Mouse (Mus musculus): ENCODE data around the gene Wdfy3.
"Not testable (repeated sequence)": the region's sequence is repeated elsewhere in the genome, so short reads cannot be mapped to it uniquely, and the experiment has no call there.

Gene Wdfy3

DNA sequence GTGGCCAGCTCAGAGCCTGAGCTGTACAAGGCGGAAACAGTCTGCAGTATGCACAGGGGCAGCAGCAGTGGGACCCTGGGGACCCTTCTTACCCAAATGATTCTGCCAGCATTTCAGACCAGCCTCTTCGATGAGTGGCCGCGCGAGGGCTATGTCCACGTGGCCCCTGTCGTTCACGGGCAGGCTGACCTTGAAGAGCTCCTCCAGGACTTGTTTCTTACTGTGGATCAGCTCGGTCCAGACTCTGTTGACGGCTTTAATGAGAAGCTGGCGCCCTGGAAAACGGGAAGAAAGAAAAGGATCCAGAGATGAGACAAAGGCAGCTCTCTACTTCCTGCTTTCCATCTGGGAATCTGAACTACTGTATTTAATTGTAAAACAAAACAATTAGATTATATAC, 184.7 kb downstream of the Wdfy3 start:
- no peak for DNase-seq (ENCODE audit: low spot score)

DNA sequence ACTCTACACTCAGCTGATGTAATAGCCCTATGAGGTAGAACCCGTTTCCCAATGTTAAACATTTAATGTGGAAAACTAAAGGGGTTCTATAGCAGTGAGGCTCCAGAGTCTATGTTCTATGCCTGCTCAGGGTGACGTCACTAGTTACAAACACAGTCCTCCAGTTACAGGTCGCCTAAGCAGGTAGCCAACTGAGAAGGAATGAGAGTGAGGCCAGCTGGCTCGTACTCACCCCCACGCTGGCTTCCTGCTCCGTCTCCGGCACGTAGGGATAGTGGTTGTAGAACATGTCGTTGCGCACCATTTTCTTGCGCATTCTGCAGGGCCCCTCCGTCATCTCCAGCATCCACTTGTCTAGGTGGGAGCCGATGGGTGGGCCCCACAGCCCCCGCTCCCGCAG, 187.5 kb downstream of the Wdfy3 start:
- no peak for DNase-seq (ENCODE audit: low spot score)

DNA sequence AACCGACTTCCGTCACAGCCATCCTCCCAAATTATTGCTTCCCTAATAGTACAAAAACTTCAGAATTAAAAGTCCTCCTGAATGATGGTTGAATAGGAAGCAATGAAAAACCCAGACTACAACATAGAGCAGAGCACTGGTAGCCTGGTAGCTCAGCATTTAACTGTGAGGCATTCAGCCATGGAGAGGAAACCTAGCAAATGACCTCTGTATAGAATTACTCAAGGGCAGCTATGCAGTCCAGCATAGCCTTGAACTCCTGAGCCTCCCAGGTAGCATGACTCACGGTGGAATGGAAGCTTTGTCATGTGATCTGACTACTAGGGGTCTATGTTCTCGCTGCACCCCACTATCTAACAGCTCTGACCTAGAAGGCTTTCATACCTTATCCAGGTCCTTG, 189.8 kb downstream of the Wdfy3 start:
- DNase-seq (ENCODE audit: low spot score) = no peak

DNA sequence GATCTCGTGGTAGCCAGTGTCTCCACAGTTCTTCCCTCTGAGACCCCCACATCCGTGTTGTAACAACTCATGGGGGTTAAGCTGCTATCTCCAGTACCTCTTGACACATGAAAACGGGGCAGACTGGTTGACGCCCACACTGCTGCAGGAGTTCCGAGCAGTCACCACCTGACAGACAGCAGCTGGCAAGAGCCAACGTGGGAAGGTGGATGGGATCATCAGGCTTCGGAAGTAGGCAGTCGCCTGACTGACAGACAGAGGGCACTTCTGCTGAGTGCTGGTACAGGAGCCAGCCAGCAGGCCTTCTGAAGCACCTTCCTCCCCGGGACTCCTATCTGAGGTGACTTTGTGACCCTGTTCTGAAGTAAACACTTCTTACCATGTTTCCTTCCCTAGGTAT, 191.3 kb downstream of the Wdfy3 start:
- DNase-seq (ENCODE audit: low spot score) = no peak

DNA sequence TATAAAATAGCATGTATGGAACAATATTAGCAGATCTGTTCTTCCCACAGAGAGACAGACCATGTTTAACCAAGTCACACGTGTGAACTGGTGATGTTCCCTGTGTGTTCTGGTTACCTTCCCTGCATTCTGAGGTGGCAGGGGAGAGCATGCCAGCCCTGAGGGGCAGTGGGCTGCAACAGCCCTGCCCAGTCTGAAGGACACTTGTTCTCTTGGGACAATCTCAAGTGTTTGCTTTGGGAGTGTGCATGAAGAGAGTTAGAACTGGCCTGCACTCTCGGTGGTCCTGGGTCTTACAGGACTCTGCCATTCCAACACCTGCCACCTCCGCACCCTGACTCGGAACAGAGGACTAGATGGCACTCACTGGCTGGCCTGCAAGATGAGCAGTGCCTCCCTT, 193.5 kb downstream of the Wdfy3 start:
- no peak for DNase-seq (ENCODE audit: low spot score)

DNA sequence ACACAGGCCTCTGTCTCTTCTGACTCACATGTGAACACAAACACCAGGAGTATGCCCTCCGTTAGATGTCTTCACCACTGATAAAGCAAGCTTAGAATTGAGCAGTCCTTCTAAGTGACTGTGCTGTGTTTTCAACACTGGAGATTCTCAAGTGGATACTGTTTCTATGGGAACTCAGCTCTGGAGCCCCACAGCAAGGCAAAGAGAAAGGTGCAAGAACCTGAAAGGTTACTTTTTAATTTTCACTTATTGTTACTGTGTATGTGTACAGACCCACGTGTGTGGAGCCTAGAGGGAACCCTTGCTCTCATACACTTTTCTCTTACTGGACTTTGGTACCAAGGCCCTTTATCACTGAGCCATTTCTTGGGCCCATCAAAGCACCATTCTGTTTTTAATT, 203.0 kb downstream of the Wdfy3 start:
- no peak for DNase-seq (ENCODE audit: low spot score)

DNA sequence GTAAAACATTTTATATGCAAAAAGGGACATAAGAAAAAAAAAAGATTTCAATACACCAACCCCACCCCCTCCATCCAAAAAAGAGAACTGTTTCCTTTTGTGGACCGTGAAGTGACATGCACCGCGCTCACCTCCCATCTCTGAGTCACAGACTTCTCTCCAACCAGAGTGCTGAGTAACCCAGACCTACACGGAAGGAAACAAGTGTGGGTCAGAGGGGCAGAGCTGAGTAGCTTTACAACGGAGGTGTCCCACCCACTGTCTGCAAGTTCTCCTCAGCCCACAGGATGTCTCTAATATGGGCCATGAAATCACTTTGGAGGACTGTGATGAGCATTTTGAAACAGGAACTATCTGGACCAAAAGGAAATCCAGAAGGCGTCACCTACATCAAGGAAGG, 205.8 kb downstream of the Wdfy3 start:
- DNase-seq (ENCODE audit: low spot score) = no peak

DNA sequence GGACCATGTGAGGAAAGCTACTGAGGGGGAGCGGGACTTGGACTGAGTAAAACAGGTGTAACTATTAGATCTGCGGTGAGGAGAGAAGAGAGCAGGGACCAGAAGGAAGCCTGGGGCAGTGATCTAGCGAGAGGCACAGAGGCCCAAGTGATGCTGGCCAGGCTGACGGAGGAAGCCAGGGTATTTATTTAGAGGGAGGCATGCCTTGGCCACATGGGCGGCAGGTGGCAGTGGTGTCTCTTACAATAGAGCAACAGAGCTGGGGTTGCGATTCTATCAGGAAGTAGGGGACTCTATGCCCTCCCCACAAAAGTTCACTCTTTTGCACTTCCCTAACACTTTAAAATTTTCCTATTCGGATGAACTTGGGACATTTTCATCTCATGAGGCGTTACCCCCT, 207.1 kb downstream of the Wdfy3 start:
- DNase-seq (ENCODE audit: low spot score) = no peak

DNA sequence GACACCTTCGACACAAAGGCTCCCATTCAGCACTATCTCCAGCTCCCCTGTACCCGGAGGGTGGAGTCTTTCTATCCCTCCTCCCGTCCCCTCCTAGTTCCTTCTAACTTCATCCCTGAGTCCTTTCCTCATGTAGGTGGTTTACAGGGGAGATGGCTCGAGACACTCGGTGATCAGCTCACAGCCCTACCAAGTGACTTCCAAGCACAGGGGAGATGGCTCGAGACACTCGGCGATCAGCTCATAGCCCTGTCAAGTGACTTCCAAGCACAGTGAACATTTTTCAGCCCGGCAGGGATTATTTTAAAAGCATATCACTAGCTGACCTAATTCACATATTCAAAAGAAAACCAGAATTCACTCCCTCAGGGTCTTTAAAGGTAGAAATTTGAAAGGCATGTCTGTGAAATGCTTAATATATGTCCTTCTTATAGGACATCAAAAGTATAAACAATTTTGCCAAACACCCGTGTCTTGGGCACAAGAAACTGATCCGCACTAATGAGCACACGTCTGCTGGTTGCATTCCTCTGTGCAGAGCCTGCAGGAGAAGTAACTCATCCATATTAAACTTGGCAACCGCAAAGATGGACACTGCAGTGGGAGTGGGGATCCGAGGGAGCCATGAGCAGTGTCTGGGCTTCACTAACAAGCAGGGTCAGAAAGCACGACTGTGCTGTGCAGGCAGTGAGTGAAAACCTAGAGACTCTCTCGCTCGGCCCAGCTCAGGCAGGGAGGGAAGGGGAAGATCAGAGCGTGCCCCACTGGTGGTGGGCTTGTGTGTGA, 207.7 kb downstream of the Wdfy3 start:
- no peak for DNase-seq (ENCODE audit: low spot score)

DNA sequence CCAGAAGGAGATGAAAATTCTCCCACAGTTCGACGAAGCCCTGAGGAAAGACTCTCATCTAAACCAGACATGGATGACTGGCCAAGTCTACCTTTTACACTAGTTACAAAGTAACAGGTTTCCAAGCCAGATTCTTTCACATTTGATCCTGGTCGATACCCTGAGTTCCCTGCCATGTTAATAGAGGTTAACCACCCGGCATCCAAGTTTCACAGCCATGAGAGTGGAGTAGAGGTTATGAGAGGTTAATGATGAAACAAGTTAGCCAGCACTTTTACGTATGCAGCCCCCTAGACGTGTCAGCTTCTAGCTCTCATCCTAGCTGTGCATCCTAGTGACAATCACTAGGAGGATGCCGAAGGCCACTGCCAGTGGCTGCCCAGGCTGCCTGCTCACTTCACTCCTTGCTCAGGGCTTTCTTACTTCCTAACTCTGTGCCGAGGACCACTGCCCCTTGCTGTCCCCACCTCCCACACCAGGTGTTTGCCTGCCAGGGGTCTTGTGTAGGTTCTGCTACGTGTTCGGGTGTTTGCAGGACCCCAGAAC, 210.8 kb downstream of the Wdfy3 start:
- DNase-seq (ENCODE audit: low spot score) = no peak

DNA sequence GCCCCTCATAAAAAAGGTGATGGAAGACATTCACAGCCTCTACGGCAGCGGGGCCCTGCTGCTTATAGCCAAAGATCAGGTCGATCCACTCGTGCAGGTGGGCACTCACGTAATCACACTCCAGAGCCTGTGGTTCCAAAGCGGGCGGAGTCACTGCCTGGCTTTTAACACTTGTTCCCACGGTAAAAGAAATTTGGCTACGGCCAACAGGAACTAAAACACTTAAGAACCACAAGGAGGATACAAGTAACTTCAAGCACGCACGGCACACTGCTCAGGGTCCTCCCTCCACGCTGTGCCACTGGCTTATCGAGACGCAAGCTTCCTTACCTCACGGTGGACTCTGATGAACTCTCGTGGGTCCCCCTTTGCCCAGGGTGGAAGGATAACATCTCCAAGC, 214.2 kb downstream of the Wdfy3 start:
- DNase-seq (ENCODE audit: low spot score) = no peak

DNA sequence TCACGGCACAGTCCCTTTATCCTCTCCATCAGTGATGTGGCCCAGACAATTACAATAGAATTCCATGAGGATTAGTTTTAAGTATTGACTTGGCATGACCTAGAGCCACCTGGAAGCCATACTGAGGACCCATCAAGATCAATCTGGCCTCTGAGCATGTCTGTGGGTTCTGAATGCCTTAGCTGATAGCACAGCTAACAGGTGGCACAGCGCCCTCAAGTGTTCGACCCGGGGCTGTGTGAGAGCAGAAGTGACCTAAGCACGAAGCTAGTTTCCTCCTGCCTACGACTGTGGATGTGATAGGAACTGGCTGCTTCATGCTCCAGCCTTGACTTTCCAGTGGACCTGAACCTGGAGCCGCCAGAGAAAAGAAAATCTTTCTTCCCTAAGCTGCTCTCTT, 215.1 kb downstream of the Wdfy3 start:
- peak; percentile 39 for DNase-seq (ENCODE audit: low spot score)

DNA sequence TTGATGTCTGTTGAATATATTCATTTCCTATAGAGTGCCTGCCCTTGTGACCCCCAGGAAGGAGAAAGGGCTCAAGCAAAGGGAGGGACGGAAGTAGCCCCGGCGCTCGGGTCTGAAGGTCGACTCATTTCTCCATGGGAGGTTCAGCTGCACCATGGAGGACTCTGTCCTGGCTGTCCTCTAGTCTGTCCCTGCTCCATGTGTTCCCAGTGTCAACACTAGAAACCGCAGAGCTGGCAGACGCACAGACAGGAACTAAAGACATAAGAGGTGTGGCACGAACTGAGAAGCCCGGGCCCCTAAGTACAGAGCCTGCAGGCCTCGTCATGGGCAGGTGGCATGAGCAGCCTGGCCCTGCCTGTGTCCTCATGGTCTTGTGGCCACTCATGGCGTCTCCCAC, 215.6 kb downstream of the Wdfy3 start:
- DNase-seq (ENCODE audit: low spot score) = no peak

DNA sequence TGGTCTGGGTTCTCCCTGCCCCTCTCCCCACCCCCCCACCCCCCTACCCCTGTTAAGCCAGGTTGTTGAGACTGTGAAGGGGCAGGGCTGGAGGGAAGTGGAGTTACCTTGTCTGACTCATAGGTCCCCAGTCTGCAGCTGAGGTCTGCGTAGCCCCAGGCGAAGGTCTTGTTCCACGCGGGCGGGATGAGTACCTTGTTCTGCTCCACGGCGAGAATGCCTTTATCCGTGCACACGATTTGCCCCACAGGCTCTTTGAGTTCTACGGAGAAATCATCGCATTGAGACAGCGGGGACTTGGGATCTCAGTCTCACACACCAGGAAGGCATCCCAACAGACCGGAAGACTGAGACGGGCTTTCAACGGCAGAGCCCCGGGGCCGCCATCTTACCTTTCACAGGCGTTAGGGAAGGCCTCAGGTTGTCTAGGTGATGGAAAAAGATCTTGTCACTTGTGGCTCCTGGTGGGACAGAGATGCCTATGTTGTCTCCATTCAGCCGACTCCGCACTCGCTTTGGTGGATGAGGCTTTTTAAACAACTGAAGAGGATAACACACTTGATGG, 217.5 kb downstream of the Wdfy3 start:
- DNase-seq (ENCODE audit: low spot score) = no peak

DNA sequence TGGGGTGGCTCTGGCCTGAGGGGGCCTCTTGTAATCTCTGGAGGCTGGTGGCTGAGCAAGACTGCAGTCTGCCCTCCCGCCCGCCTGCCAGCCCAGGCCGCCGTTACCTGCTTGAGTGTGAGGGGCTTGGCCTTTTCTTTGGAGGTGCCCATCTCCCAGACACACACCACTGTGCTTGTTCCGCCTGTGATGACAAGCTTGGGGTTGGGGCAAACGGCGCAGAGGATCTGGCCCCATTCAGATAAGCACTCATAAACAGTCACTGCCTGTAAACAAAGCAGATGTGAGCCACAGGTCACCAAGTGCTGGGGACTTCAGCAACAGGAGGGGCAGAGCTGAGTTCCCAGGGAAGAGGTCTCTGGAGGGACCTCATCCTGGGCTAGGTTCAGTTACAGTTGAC, 218.6 kb downstream of the Wdfy3 start:
- no peak for DNase-seq (ENCODE audit: low spot score)

DNA sequence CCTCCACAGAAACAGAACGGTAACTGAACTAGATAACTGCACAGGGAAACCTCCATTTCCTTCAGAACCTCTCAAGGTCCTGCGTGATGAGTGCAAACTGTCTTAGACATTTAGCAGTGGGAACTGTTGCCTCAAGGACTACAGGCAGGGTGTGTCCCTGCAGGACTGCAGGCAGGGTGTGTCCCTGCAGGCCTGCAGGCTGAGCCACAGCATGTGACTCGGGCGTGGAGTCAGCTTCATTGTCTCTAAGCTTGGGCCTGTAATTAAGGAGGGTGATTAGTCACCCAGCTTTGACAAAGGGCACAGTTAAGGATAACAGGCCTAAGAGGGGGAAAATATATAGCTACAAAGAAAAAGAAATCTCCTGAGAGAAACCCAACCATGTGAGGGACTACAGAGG, 222.0 kb downstream of the Wdfy3 start:
- no peak for DNase-seq (ENCODE audit: low spot score)

DNA sequence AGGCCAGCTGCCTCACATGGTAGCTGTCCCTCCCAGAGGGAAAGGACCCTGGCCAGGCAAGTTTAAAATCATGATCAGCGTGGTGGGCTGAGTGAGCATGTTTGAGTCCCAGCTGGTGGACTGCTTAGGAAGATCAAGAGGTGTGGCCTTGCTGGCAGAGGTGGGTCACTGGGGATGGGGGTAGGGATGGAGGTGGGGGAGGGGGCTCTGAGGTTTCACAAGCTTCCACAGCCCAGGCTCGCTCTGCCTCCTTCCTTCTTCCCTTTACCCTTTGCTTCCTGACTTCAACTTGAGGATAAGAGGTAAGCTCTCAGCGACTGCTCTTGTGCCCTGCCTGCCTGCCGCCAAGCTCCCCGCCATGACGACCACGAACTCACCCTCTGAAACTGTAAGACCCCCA, 222.4 kb downstream of the Wdfy3 start:
- no peak for DNase-seq (ENCODE audit: low spot score)

DNA sequence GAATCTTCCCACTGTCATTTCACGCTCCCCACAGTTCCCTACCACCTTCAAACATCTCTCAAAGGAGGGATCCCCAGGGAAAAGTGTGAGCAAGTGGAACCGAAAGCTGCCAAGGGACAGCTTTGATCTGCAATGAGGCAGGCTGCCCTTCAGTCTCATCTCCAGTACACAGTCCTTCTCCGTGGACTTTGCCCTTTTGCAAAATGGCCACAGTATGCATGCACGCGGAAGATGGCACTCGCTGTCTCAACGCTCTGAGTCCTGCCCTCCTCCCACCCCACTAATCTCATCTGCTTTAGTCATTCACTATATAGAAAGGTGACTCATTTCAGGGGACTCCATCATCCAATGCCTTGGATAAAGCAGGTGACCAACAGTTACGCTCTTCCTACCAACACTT, 223.8 kb downstream of the Wdfy3 start:
- no peak for DNase-seq (ENCODE audit: low spot score)

DNA sequence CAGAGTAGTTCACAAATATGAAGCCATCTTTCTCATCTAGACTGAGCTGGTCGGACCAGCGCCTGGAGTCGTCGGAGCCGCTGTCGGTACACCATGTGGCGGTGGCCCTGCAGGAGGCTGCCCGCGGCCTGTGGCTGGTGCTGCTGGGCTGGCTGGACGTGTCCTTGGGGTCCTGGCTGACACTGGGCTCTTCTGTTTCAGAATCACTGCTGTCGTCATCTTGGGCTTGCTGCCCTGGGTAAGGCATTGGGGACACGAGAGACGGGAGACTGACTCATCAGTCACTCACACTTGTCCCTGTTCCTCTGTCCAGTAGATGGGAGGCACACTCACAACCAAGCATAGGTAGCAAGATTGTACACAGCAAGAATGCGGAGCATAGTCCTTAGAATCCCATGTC, 224.7 kb downstream of the Wdfy3 start:
- DNase-seq (ENCODE audit: low spot score) = no peak

DNA sequence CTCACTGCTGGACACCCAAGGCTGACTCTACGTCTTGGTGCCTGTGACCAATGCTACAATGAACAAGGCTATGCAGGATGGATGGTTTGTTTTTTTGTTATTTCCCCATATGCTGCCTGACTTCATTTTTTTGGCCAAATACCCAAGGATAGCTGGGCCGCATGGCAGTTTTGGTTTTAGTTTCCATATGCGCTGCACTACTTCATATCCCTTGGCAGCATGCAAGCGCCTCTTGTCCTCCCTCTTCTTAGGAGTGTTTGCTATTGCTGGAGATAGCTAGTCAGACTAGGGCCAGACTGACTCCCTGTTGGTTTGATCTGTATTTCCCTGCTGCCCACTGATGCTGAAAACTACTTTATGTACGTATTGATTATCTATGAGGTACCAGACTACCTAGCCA, 229.2 kb downstream of the Wdfy3 start:
- DNase-seq (ENCODE audit: low spot score) = no peak

DNA sequence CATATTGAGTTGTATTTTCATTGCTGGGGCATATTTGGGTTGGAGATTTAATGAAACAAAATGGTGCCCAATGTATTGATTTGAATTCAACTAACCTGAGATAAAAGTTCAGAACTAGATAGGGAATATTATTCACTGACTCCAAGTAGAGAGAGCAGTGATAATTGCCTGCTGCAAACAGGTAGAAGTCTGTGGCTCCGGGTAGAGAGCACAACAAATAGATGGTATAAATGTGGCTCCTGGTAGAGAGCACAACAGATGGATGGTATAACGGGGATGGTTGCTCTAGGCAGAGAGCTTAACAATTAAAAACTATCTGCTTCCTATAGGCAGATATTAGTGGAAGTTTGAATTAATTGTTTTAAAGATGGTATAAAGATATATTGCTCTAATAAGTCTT, 232.1 kb downstream of the Wdfy3 start:
- not testable (repeated sequence) for DNase-seq (ENCODE audit: low spot score)

DNA sequence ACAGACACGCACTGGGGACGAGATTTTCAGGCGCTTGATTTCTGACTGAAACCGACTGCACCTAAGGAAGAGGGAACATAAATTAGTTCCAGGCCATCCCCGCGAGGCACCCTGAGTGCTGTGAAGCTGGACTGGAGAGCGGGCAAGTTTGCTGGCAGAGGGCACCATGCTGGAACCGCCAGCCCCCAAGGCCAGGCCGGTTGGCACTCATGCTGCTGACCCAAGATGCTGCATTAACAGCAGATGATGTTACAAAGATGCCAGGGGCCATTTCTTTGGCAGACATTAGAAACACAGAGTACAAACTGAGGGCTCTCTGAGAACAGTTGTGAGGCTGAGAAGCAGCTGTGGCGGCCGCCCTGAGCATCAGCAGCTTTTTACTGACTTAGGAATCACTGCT, 233.5 kb downstream of the Wdfy3 start:
- DNase-seq (ENCODE audit: low spot score) = no peak

DNA sequence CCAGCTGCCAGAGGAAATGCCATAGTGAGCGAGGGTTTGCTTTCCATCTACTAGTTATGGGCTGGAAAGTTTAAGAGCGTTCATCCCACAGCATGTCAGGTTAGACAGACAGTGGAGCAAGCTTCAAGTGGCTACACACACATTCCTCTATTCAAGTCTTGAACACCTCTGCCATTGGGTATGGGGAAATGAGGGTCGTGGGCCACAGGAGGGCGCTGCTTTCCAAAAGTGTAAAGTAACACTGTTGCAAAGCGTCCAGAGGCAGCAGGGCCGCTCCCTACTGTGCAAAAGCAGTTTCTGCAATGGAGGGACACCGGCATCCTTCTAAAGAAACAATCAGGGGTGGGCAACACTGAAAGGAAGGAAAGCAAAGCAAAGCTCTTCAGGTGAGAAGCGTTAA, 235.8 kb downstream of the Wdfy3 start:
- peak; percentile 23 for DNase-seq (ENCODE audit: low spot score)

DNA sequence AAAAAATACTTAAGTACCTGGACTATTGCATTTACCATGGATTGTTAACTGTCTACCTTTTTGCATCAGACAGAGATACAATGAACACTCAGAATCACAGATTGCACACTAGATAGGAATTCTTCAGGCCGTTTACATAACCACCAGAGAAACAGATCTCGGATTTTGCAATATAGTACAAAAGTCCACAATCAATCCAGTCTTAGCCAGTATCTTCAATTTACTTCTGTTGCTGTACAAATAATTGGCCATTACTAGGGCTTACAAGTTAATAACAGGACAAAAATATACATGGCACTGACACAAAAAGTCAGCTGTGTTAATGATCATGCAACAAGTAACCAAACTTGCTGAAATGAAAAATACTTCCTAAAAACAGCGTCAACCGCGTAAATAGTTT, 236.7 kb downstream of the Wdfy3 start:
- DNase-seq (ENCODE audit: low spot score) = no peak

Measured in embryo, embryonic 10 days (tissue).